Mouse (Mus musculus) kidney, adult 11 months (tissue): ENCODE results near the gene Abcc8.
"Not testable (repeated sequence)": the region's sequence is repeated elsewhere in the genome, so short reads cannot be mapped to it uniquely, and the experiment has no call there.

ENCODE experiments used
- DNase-seq: peaks from one replicate; pipeline ENCODE4 v3.0.0; 2022

Abcc8 gene

GRCm38 (mm10) chr7:46179431-46180275 lies at the start of gene Abcc8:
Gene Abcc8 (minus strand): TSS chr7:46180033.
- no peak for DNase-seq

GRCm38 (mm10) chr7:46226936-46227335 lies 47.1 kb upstream of the Abcc8 start:
- DNase-seq = no peak

- no peak for DNase-seq
These were observed 46.4 kb upstream of the Abcc8 start for GRCm38 (mm10) chr7:46226253-46226652.

GRCm38 (mm10) chr7:46220591-46221129 lies 40.8 kb upstream of the Abcc8 start:
- DNase-seq = no peak

- no peak for DNase-seq
These were observed 38.6 kb upstream of the Abcc8 start for GRCm38 (mm10) chr7:46218415-46218814.

- no peak for DNase-seq
These were observed 36.6 kb upstream of the Abcc8 start for GRCm38 (mm10) chr7:46216481-46216880.

GRCm38 (mm10) chr7:46210276-46210675 lies 30.4 kb upstream of the Abcc8 start:
- DNase-seq = no peak

GRCm38 (mm10) chr7:46208131-46208530 lies 28.3 kb upstream of the Abcc8 start:
- no peak for DNase-seq

GRCm38 (mm10) chr7:46204775-46205174 lies 24.9 kb upstream of the Abcc8 start:
- no peak for DNase-seq

- no peak for DNase-seq
These were observed 24.2 kb upstream of the Abcc8 start for GRCm38 (mm10) chr7:46204046-46204471.

GRCm38 (mm10) chr7:46201649-46202048 lies 21.8 kb upstream of the Abcc8 start:
- DNase-seq = no peak

GRCm38 (mm10) chr7:46200021-46200420 lies 20.2 kb upstream of the Abcc8 start:
- no peak for DNase-seq

GRCm38 (mm10) chr7:46195356-46195755 lies 15.5 kb upstream of the Abcc8 start:
- DNase-seq = no peak

GRCm38 (mm10) chr7:46184232-46184631 lies 4.4 kb upstream of the Abcc8 start:
- DNase-seq = no peak

GRCm38 (mm10) chr7:46181590-46181989 lies 1.8 kb upstream of the Abcc8 start:
- peak; percentile 15 for DNase-seq

GRCm38 (mm10) chr7:46168980-46169379 lies 10.9 kb downstream of the Abcc8 start:
- not testable (repeated sequence) for DNase-seq

GRCm38 (mm10) chr7:46168402-46168801 lies 11.4 kb downstream of the Abcc8 start:
- DNase-seq = no peak

- DNase-seq = no peak
These were observed 11.9 kb downstream of the Abcc8 start for GRCm38 (mm10) chr7:46167901-46168300.

- no peak for DNase-seq
These were observed 14.0 kb downstream of the Abcc8 start for GRCm38 (mm10) chr7:46165876-46166275.

- DNase-seq = no peak
These were observed 17.1 kb downstream of the Abcc8 start for GRCm38 (mm10) chr7:46162731-46163130.

- no peak for DNase-seq
These were observed 17.6 kb downstream of the Abcc8 start for GRCm38 (mm10) chr7:46162132-46162727.

- no peak for DNase-seq
These were observed 18.2 kb downstream of the Abcc8 start for GRCm38 (mm10) chr7:46161615-46162014.

GRCm38 (mm10) chr7:46157746-46158145 lies 22.1 kb downstream of the Abcc8 start:
- DNase-seq = no peak
